Mouse (Mus musculus) hindbrain, embryonic 16.5 days (tissue): ENCODE results near the gene Orm2. TPM values are rescaled to one million over a fixed set of nuclear protein-coding genes. Genes with fewer than 3 reads are reported as not detected.
A peak's percentile ranks its signal among the peaks of the same experiment; 100 is the strongest.

Source experiments
- ATAC-seq: fragments of 200-750 bp; cut with Nextera tagmentation; 2 replicates; pipeline ENCODE4 v1.8.0; 2017; ENCODE audit warnings: moderate TSS enrichment, moderate library complexity
- H3K27ac ChIP-seq: fragments of 300-500 bp; sonication (generic); 2 replicates; pipeline ENCODE4 v1.5.1; 2014; ENCODE audit warnings: low read depth, mild to moderate bottlenecking, control low read depth, low read length, moderate library complexity
- H3K27me3 ChIP-seq: fragments of 300-500 bp; sonication (generic); replicated peaks from 2 replicates; pipeline ENCODE4 v1.6.1; 2014; ENCODE audit warnings: low read length; ENCODE audit not compliant: control insufficient read depth, insufficient read depth
- H3K36me3 ChIP-seq: fragments of 300-500 bp; sonication (generic); 2 replicates; pipeline ENCODE4 v1.6.1; 2014; ENCODE audit warnings: mild to moderate bottlenecking, low read length, moderate library complexity, mixed read lengths; ENCODE audit not compliant: control insufficient read depth, insufficient read depth
- H3K4me1 ChIP-seq: fragments of 300-500 bp; sonication (generic); 2 replicates; pipeline ENCODE4 v1.6.1; 2014; ENCODE audit warnings: low read depth, low read length; ENCODE audit not compliant: control insufficient read depth, insufficient read depth
- H3K4me2 ChIP-seq: fragments of 300-500 bp; sonication (generic); 2 replicates; pipeline ENCODE4 v1.6.1; 2014; ENCODE audit warnings: mild to moderate bottlenecking, low read length, control low read depth, moderate library complexity
- H3K4me3 ChIP-seq: fragments of 300-500 bp; sonication (generic); 2 replicates; pipeline ENCODE4 v1.5.1; 2014; ENCODE audit warnings: mild to moderate bottlenecking, low read length, control low read depth, moderate library complexity
- H3K9ac ChIP-seq: fragments of 300-500 bp; sonication (generic); 2 replicates; pipeline ENCODE4 v1.6.1; 2014; ENCODE audit warnings: low read depth, mild to moderate bottlenecking, control low read depth, low read length, moderate library complexity
- H3K9me3 ChIP-seq: fragments of 300-500 bp; sonication (generic); 2 replicates; pipeline ENCODE4 v1.6.1; 2014; ENCODE audit warnings: mild to moderate bottlenecking, low read length, moderate library complexity; ENCODE audit not compliant: control insufficient read depth
- WGBS: fragments of 180-500 bp; shearing (Covaris S2); extraction: QIAGEN DNeasy Blood & Tissue Kit; methylation state at CpG from one replicate; pipeline ENCODE4 v1.1.7; 2014; 5-methylcytosine and 5-hydroxymethylcytosine counted together
- polyA plus RNA-seq: library from polyadenylated mRNA; unstranded; fragments of >200 nt; fragmentation: Nextera tagmentation; extraction: Ambion mirVana; gene quantifications from 2 replicates; pipeline ENCODE4 v1.2.1, GENCODE M21; 2015

Gene Orm2
- polyA plus RNA-seq, 1 experiment from 2014 or later: not detected

DNA sequence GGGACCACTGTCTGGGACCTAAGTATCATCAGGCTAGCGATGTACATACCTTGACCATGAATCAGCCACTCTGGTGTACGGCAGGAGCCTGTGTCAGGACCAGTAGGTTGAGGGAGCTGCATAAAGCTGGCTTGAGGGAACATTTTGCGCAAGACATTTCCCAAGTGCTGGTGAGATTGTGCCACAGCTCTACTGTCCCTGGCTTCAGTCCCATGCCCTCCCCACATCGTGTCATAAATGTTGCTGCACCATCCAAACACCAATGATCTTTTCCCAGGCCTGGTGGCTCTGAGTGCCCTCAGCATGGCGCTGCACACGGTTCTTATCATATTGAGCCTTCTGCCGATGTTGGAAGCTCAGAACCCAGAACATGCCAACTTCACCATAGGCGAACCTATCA lies 18.0 kb upstream of the Orm2 start, which contains the start of gene Orm1:
Orm1 (plus strand) TSS at position 266 of the 400 bp plus-strand sequence.
- H3K4me1 ChIP-seq: no peaks in the 10 kb centered on the region
- H3K36me3 ChIP-seq: no peaks in the 10 kb centered on the region
- H3K4me2 ChIP-seq: no peak within 1 kb of the TSS
- no peak within 1 kb of the TSS for H3K9ac ChIP-seq
- WGBS: 90% methylated on average over 8 of the region's 8 CpGs
- H3K27me3 ChIP-seq: no peaks in the 10 kb centered on the region
- no peak for ATAC-seq
- no peak within 1 kb of the TSS for H3K4me3 ChIP-seq
- no peak within 1 kb of the TSS for H3K27ac ChIP-seq
- H3K9me3 ChIP-seq: no peaks in the 10 kb centered on the region

DNA sequence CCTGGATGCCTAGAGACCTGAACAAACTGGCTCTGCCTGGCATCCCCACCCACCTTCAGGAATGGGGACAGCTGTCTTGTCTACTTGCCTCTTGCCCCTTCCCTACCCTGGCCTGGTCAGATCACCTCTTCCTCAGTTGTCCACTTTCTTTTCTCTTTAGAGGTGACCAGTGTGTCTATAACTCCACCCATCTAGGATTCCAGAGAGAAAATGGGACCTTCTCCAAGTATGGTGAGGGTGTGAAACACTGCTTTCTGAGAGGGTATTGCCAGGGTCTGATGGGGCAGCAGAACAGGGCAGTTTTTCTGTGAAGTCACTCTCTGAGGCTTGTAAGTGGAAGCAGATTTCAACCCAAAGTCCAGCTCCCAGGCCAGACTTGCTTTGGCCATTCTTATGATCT lies 17.0 kb upstream of the Orm2 start:
- ATAC-seq: no peak
- H3K27ac ChIP-seq: no peak overlapping the region
- no peaks in the 10 kb centered on the region for H3K36me3 ChIP-seq
- H3K4me2 ChIP-seq: no peak overlapping the region
- H3K4me1 ChIP-seq: no peaks in the 10 kb centered on the region
- no peak overlapping the region for H3K4me3 ChIP-seq
- no peaks in the 10 kb centered on the region for H3K9me3 ChIP-seq
- H3K9ac ChIP-seq: no peak overlapping the region
- no peaks in the 10 kb centered on the region for H3K27me3 ChIP-seq

DNA sequence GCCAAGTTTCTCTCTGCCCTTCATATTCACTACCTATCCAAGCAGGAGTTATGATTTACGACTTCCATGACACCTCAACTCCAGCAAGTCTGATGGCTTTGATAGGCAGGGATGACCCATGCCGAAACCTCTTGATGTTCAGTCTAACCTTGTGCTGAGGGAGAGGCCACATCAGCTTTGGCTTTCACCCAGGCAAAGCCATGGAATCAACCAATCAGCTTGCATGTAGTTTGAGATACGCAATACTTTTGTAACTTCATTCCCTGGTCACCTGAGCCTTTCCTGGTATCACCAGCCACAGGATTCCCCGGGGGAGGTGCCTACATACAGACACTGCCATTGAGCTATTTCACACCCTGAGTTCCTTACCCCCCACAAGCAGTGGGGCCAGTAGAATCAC lies 15.6 kb upstream of the Orm2 start:
- Histone ChIP-seq H3K36me3 (no peaks in the 10 kb centered on the region), H3K9me3 (no peaks in the 10 kb centered on the region), H3K4me3 (no peak overlapping the region), H3K4me2 (no peak overlapping the region), H3K27ac (no peak overlapping the region), H3K27me3 (no peaks in the 10 kb centered on the region), H3K4me1 (no peaks in the 10 kb centered on the region), H3K9ac (no peak overlapping the region)
- WGBS: 93% methylated on average over 4 of the region's 4 CpGs
- no peak for ATAC-seq

DNA sequence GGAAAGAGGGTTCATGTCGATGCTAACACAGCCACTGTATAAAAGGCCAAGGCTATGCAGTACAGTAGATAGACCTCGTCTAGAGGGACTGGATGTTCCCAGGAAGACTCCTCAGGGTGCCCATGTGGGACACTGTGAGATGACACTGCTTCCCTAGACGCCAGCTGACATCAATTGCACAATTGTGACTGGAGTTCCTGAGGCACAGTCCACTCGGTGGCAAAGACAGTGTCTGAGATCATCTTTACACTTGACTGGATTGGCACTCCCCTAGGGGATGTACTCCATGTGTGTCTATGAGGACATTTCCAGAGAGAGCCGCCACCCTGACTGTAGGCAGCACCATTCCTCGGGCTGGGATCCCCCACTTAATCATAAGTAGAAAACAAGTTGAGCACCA lies 13.7 kb upstream of the Orm2 start:
- Histone ChIP-seq H3K27ac (no peak overlapping the region), H3K4me1 (no peaks in the 10 kb centered on the region), H3K4me3 (no peak overlapping the region), H3K9ac (no peak overlapping the region), H3K36me3 (no peaks in the 10 kb centered on the region), H3K27me3 (no peaks in the 10 kb centered on the region), H3K9me3 (no peaks in the 10 kb centered on the region), H3K4me2 (no peak overlapping the region)
- WGBS: 67% methylated on average over 6 of the region's 6 CpGs
- ATAC-seq: no peak

DNA sequence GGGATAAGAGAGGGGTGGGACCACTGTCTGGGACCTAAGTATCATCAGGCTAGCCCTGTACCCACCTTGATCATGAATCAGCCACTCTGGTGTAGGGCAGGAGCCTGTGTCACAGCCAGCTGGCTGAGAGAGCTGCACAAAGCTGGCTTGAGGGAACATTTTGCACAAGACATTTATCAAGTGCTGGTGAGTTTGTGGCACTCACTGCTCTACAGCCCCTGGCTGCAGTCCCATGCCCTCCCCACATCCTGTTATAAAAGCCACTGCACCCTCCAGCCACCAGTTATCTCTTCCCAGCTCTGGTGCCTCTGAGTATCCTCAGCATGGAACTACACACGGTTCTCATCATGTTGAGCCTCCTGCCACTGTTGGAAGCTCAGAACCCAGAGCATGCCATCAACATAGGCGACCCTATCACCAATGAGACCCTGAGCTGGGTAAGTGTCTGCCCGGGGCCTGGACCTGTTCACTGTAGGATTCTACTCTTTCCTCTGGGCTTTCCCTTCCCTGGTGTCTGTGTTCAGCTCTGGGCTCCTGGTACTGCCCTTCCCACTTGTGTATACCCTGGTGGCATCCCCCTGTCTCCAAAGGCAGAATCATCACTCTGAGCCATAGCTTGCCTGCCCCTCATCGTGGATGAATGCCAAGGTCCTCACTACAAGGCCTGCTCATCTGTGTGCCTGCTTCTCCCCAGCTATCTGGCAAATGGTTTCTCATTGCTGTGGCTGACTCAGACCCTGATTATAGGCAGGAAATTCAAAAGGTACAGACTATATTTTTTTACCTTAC lies 6.2 kb upstream of the Orm2 start, which contains the start of gene Orm3:
Orm3 (plus strand) TSS at position 286 of the 789 bp plus-strand sequence.
- Histone ChIP-seq H3K4me2 (no peak within 1 kb of the TSS), H3K4me1 (no peaks in the 10 kb centered on the region)
- 81% methylated on average over 4 of the region's 4 CpGs for WGBS

DNA sequence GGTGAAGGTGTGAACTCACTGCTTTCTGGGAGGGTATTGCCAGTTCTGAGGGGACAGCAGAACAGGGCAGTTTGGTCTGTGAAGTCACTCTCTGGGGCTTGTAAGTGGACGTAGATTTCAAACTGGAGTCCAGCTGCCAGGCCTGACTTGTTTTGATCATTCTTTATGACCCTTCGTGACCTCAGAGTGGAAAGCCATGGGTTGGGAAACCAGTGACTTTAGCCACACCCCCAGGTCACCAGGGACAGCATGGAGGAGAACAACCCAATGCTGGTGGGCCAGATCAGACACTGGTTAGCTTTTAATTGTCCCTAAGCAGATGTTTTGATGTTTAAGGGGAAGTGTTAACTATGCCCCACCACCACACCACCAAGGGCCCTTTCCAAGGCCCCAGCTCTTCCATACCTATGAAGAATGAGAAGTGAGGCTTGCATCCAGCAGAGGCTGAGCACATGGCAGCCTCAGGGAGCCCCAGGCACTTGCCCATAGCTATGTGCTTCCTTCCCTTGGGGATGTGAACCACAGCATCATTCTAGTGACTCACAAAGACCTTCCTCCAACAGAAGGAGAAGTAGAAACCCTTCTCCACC lies 5.2 kb upstream of the Orm2 start:
- Histone ChIP-seq H3K27ac (no peak overlapping the region), H3K36me3 (no peaks in the 10 kb centered on the region), H3K4me2 (no peak overlapping the region), H3K9me3 (no peaks in the 10 kb centered on the region), H3K27me3 (no peaks in the 10 kb centered on the region), H3K4me1 (no peaks in the 10 kb centered on the region), H3K4me3 (no peak overlapping the region), H3K9ac (no peak overlapping the region)
- 60% methylated on average over 2 of the region's 2 CpGs for WGBS
- ATAC-seq: no peak

More for the DNA sequence above, 6.2 kb upstream of the Orm2 start, which contains the start of gene Orm3:
- no peak within 1 kb of the TSS for H3K9ac ChIP-seq
- 0 out of 2 replicates have a peak, but pooled peaks have one; percentile 15 for ATAC-seq
- H3K36me3 ChIP-seq: no peaks in the 10 kb centered on the region
- no peaks in the 10 kb centered on the region for H3K9me3 ChIP-seq
- H3K27ac ChIP-seq: no peak within 1 kb of the TSS
- no peak within 1 kb of the TSS for H3K4me3 ChIP-seq
- no peaks in the 10 kb centered on the region for H3K27me3 ChIP-seq

DNA sequence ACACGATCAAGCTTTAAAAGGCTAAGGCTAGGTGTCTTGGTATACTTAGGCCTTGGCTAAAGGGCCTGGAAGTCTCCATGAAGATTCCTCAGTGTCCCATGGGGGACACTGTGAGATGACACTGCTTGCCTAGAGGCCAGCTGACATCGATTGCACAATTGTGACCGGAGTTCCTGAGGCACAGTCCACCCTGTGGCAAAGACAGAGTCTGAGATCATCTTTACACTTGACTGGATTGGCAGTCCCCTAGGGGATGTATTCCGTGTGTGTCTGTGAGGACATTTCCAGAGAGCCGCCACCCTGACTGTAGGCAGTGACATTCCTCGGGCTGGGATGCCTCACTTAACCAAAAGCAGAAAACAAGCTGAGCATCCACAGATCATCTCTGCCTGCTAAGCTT lies 2.4 kb upstream of the Orm2 start:
- 65% methylated on average over 6 of the region's 6 CpGs for WGBS

DNA sequence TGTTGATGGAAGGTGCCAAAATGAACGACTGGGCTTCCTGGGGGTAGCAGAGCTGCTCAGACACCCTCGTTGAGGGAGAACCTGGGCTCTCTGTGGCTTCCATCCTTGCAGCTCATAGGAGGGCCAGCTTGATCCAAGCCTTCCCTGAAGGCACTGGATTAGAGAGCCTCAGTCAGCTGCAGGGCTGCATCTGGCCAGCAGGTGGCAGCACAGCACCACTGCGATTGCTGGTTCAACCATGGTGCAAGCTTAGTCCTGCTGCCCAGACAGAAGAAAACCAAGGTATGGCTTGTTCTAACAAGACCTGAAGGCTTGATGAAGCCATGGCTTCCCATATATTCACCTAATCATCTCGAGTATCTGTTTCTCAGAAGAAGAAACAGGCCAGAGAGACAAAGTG lies 6.3 kb downstream of the Orm2 start:
- 26% methylated on average over 4 of the region's 4 CpGs for WGBS
- no peak overlapping the region for H3K27ac ChIP-seq

More for the DNA sequence above, 2.4 kb upstream of the Orm2 start:
- H3K9ac ChIP-seq: no peak overlapping the region
- H3K4me3 ChIP-seq: no peak overlapping the region
- ATAC-seq: no peak
- no peaks in the 10 kb centered on the region for H3K27me3 ChIP-seq
- H3K9me3 ChIP-seq: no peaks in the 10 kb centered on the region
- no peaks in the 10 kb centered on the region for H3K4me1 ChIP-seq
- H3K4me2 ChIP-seq: no peak overlapping the region
- H3K36me3 ChIP-seq: no peaks in the 10 kb centered on the region
- no peak overlapping the region for H3K27ac ChIP-seq

DNA sequence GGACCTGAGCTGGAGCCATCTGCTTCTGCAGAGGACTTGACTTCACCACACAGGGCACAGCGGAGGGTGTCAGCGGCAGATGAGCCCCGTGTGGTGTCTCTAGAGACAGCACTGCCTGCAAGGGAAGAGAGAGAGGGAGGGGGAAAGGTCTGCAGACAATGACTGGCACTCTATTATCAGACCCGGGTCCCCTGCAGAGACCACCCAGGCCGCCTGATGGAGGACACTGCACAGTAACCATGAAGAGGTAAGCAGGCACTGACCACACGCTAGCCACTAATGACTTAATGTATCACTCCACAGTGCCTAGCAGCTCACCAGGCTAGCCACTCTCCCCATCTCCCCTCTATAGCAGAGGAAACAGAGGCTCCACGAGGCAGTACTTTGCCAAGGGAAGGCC lies 8.6 kb downstream of the Orm2 start:
- Histone ChIP-seq H3K4me1 (no peaks in the 10 kb centered on the region), H3K36me3 (peaks cover 3% of the 10 kb centered on the region), H3K4me3 (no peak overlapping the region), H3K27ac (no peak overlapping the region), H3K9ac (0 out of 2 replicates have a peak overlapping the region, but pooled peaks have one; percentile 1), H3K27me3 (no peaks in the 10 kb centered on the region), H3K9me3 (no peaks in the 10 kb centered on the region), H3K4me2 (no peak overlapping the region)
- 22% methylated on average over 7 of the region's 7 CpGs for WGBS
- peak; percentile 7; the same call in 1 of the 2 replicates for ATAC-seq

More for the DNA sequence above, 6.3 kb downstream of the Orm2 start:
- peak; percentile 57 for ATAC-seq
- no peak overlapping the region for H3K9ac ChIP-seq
- no peaks in the 10 kb centered on the region for H3K4me1 ChIP-seq
- peaks cover 3% of the 10 kb centered on the region for H3K36me3 ChIP-seq
- H3K4me3 ChIP-seq: no peak overlapping the region
- H3K9me3 ChIP-seq: no peaks in the 10 kb centered on the region
- H3K4me2 ChIP-seq: no peak overlapping the region
- H3K27me3 ChIP-seq: no peaks in the 10 kb centered on the region
